Mouse (Mus musculus) neutrophil, adult 65 days (primary cell): Measurements from ENCODE around the gene Cacna2d4. TPM values are rescaled to one million over a fixed set of nuclear protein-coding genes. Genes with fewer than 3 reads are reported as not detected.

Experiments used
- total RNA-seq: library from RNA; stranded (reverse); gene quantifications from 2 replicates; pipeline ENCODE4 v1.2.4, GENCODE M21; 2023

The Cacna2d4 gene
- total RNA-seq, result not detected in 2 replicates

DNA sequence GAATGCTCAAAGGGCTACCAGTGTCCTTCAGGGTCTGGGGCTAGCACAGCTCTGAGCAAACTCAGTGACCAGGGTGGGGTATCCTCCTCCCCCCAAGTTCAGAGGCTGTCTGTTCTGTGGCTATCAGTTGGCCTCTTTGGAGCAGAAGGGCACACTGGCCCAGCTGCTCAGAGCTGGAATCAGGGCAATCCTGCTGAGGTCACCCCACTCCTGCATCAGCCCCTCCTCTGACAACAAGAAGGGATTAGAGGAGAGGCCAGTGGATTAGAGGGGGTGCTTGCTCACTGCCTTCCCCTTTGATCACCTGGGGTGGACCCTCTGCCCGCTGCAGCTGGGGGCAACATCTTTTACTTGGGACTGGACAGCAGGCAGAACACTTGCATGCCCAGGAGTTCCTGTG, at the start of gene Cacna2d4:
Gene Cacna2d4 (plus strand): TSS at position 286 of the 400 bp plus-strand sequence.

GRCm38 (mm10) chr6:119196382-119197305, 39.7 kb upstream of the Cacna2d4 start, which contains the start of gene Cacna1c:
Cacna1c (minus strand) TSS chr6:119196418.

DNA sequence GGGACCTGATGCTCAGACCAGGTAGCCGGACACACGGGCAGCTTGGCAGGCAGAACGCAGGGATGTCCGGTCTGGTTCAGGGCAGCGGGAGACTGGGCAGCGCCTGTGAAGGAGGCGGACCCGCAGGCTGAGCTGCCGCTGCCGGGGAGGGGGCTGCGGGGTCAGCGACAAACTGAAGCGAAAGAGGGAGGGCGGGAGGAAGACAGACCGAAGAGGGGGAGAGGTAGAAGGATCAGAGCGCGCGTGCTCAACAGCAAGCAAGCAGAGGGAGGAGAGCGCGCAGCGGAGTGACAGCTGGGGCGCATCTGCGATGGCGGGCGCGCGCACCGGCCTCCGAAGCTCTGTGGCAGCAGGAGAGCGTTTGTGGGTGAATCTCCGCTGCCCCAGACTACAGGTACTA, 94.2 kb downstream of the Cacna2d4 start, which contains the start of gene Lrtm2:
Gene Lrtm2 (minus strand): TSS at position 261 of the 400 bp plus-strand sequence.

Other genes starting within 250 kb of the Cacna2d4 start
- 4.2 and 4.4 TPM in 2 replicates for gene Dcp1b, start 61.3 kb upstream of the Cacna2d4 start, total RNA-seq
- 0.09 TPM in 1 of 2 replicates, not detected in the other for gene Cacna1c, start 40.1 kb upstream of the Cacna2d4 start, total RNA-seq
- not detected in 2 replicates for gene Lrtm2, start 94.2 kb downstream of the Cacna2d4 start, total RNA-seq
- 67.5 and 74.3 TPM in 2 replicates for gene Adipor2, start 181.2 kb downstream of the Cacna2d4 start, total RNA-seq
- 74.8 and 81.5 TPM in 2 replicates for gene Fbxl14, start 243.1 kb downstream of the Cacna2d4 start, total RNA-seq